Mouse (Mus musculus): ENCODE data around the gene Acvr1b.

Gene Acvr1b

GRCm38 (mm10) chr15:101146100-101146965, 27.5 kb upstream of the Acvr1b start:
- no peak for DNase-seq (ENCODE audit: low read depth in 1 of 2, low spot score in 2 of 2)

- no peak for DNase-seq (ENCODE audit: low read depth in 1 of 2, low spot score in 2 of 2)
These were observed 26.6 kb upstream of the Acvr1b start for GRCm38 (mm10) chr15:101147115-101147909.

GRCm38 (mm10) chr15:101147910-101148273, 26.0 kb upstream of the Acvr1b start:
- no peak for DNase-seq (ENCODE audit: low read depth in 1 of 2, low spot score in 2 of 2)

- DNase-seq (ENCODE audit: low read depth in 1 of 2, low spot score in 2 of 2): no peak
These were observed 25.3 kb upstream of the Acvr1b start for GRCm38 (mm10) chr15:101148604-101149003.

- no peak for DNase-seq (ENCODE audit: low read depth in 1 of 2, low spot score in 2 of 2)
These were observed 22.2 kb upstream of the Acvr1b start for GRCm38 (mm10) chr15:101151409-101152261.

- no peak for DNase-seq (ENCODE audit: low read depth in 1 of 2, low spot score in 2 of 2)
These were observed 18.9 kb upstream of the Acvr1b start for GRCm38 (mm10) chr15:101154700-101155616.

- no peak for DNase-seq (ENCODE audit: low read depth in 1 of 2, low spot score in 2 of 2)
These were observed 13.7 kb upstream of the Acvr1b start for GRCm38 (mm10) chr15:101160128-101160527.

GRCm38 (mm10) chr15:101160591-101160990, 13.3 kb upstream of the Acvr1b start:
- DNase-seq (ENCODE audit: low read depth in 1 of 2, low spot score in 2 of 2): no peak

- DNase-seq (ENCODE audit: low read depth in 1 of 2, low spot score in 2 of 2): no peak
These were observed 12.3 kb upstream of the Acvr1b start for GRCm38 (mm10) chr15:101161534-101161933.

GRCm38 (mm10) chr15:101163056-101163458, 10.8 kb upstream of the Acvr1b start:
- DNase-seq (ENCODE audit: low read depth in 1 of 2, low spot score in 2 of 2): no peak

GRCm38 (mm10) chr15:101163854-101164253, 10.0 kb upstream of the Acvr1b start:
- DNase-seq (ENCODE audit: low read depth in 1 of 2, low spot score in 2 of 2): no peak

- DNase-seq (ENCODE audit: low read depth in 1 of 2, low spot score in 2 of 2): no peak
These were observed 9.6 kb upstream of the Acvr1b start for GRCm38 (mm10) chr15:101164291-101164690.

- DNase-seq (ENCODE audit: low read depth in 1 of 2, low spot score in 2 of 2): no peak
These were observed 8.0 kb upstream of the Acvr1b start for GRCm38 (mm10) chr15:101165658-101166437.

GRCm38 (mm10) chr15:101167553-101167952, 6.3 kb upstream of the Acvr1b start:
- DNase-seq (ENCODE audit: low read depth in 1 of 2, low spot score in 2 of 2): no peak

GRCm38 (mm10) chr15:101169910-101170309, 4.0 kb upstream of the Acvr1b start:
- DNase-seq (ENCODE audit: low read depth in 1 of 2, low spot score in 2 of 2): no peak

GRCm38 (mm10) chr15:101170413-101170980, 3.4 kb upstream of the Acvr1b start:
- DNase-seq (ENCODE audit: low read depth in 1 of 2, low spot score in 2 of 2): no peak

GRCm38 (mm10) chr15:101171272-101171671, 2.6 kb upstream of the Acvr1b start:
- no peak for DNase-seq (ENCODE audit: low read depth in 1 of 2, low spot score in 2 of 2)

- no peak for DNase-seq (ENCODE audit: low read depth in 1 of 2, low spot score in 2 of 2)
These were observed 1.9 kb upstream of the Acvr1b start for GRCm38 (mm10) chr15:101172016-101172415.

Measured in monocyte, adult 2 months (primary cell).